Mouse (Mus musculus): Measurements from ENCODE around the gene Olfr905.

The Olfr905 gene

GRCm38 (mm10) chr9:38470807-38471206 is at the start of gene Olfr905:
Gene Olfr905, plus strand, starts transcription at chr9:38471107.
- DNase-seq (ENCODE audit: low spot score in 2 of 2): no peak

- DNase-seq (ENCODE audit: low spot score in 2 of 2): no peak
These were observed 47.1 kb upstream of the Olfr905 start for GRCm38 (mm10) chr9:38423801-38424200.

GRCm38 (mm10) chr9:38427026-38427425 is 43.9 kb upstream of the Olfr905 start:
- no peak for DNase-seq (ENCODE audit: low spot score in 2 of 2)

- DNase-seq (ENCODE audit: low spot score in 2 of 2): no peak
These were observed 41.8 kb upstream of the Olfr905 start, which contains the start of gene Olfr901 for GRCm38 (mm10) chr9:38429155-38429554. Gene Olfr901, plus strand, starts transcription at chr9:38429455.

GRCm38 (mm10) chr9:38447352-38447751 is 23.6 kb upstream of the Olfr905 start, which contains the start of gene Olfr902:
Gene Olfr902, plus strand, starts transcription at chr9:38447652.
- no peak for DNase-seq (ENCODE audit: low spot score in 2 of 2)

GRCm38 (mm10) chr9:38462844-38463243 is 8.1 kb upstream of the Olfr905 start, which contains the start of gene Olfr904:
Gene Olfr904, plus strand, starts transcription at chr9:38463144.
- no peak for DNase-seq (ENCODE audit: low spot score in 2 of 2)

- no peak for DNase-seq (ENCODE audit: low spot score in 2 of 2)
These were observed 15.9 kb downstream of the Olfr905 start, which contains the start of gene Olfr906 for GRCm38 (mm10) chr9:38486785-38487184. Gene Olfr906, plus strand, starts transcription at chr9:38487085.

- DNase-seq (ENCODE audit: low spot score in 2 of 2): no peak
These were observed 24.6 kb downstream of the Olfr905 start, which contains the start of gene Olfr907 for GRCm38 (mm10) chr9:38495501-38495900. Gene Olfr907, plus strand, starts transcription at chr9:38495801.

- DNase-seq (ENCODE audit: low spot score in 2 of 2): no peak
These were observed 41.4 kb downstream of the Olfr905 start for GRCm38 (mm10) chr9:38512353-38512752.

- DNase-seq (ENCODE audit: low spot score in 2 of 2): no peak
These were observed 50.4 kb downstream of the Olfr905 start, which contains the start of gene Olfr911-ps1 for GRCm38 (mm10) chr9:38521280-38521679. Gene Olfr911-ps1, plus strand, starts transcription at chr9:38521580.
